Mouse (Mus musculus) E14TG2a.4 (cell line): ENCODE measurements at regions not wholly inside any gene's neighbourhood (a gene's known extent, or its start where the extent isn't known, plus 50 kb on each side); places are given as distances from the start of the nearest gene placed in this dataset.

Experiments used
- H3K27me3 ChIP-seq: 2 replicates; pipeline ENCODE4 v1.6.1; 2014; ENCODE audit warnings: low read length, control low read depth; ENCODE audit not compliant: insufficient read depth
- H3K36me3 ChIP-seq: 2 replicates; pipeline ENCODE4 v1.6.1; 2014; ENCODE audit warnings: low read length, control low read depth; ENCODE audit not compliant: insufficient read depth
- H3K4me1 ChIP-seq: replicated peaks from 2 replicates; pipeline ENCODE4 v1.6.1; 2014; ENCODE audit warnings: low read depth, low read length, control low read depth
- H3K4me3 ChIP-seq: replicated peaks from 2 replicates; pipeline ENCODE4 v1.5.1; 2014; ENCODE audit warnings: mild to moderate bottlenecking, low read length
- H3K9me3 ChIP-seq: 2 replicates; pipeline ENCODE4 v1.6.1; 2014; ENCODE audit warnings: low read length, control low read depth
- CTCF ChIP-seq: conservative IDR thresholded peaks from 2 replicates; pipeline ENCODE4 v1.5.1; 2014; ENCODE audit warnings: low read length
- NANOG ChIP-seq: IDR thresholded peaks from 2 replicates; pipeline ENCODE4 v1.6.1; 2014; ENCODE audit warnings: borderline replicate concordance, low read length, mixed read lengths
- POU5F1 ChIP-seq: IDR thresholded peaks from 2 replicates; pipeline ENCODE4 v1.6.1; 2014; ENCODE audit warnings: low read length, borderline replicate concordance

DNA sequence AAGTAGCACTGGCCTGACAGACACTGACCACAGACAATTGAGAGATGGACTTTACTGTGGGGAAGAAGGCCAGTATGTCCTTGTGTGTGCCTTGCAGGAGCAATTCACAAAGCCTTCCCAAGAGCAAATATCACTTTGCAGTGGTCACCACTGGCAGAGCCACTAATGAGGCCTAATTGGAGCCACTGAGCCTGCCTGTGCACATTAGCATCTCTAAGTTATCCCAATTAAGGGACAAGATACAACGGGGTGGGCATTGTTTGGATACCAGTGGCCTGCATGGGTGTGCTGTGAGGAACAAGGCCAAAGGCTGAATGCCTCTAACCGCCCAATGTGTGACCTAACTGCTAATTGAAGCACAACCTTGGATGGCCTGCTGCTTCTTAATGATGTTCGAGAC, 433.4 kb upstream of the Ptbp2 start:
- H3K36me3 ChIP-seq = no peaks in the 10 kb centered on the region
- no peaks in the 10 kb centered on the region for H3K27me3 ChIP-seq
- no peak for TF ChIP-seq CTCF
- TF ChIP-seq POU5F1 = no peak
- TF ChIP-seq NANOG = no peak
- no peaks in the 10 kb centered on the region for H3K9me3 ChIP-seq
- H3K4me3 ChIP-seq = no peak overlapping the region
- H3K4me1 ChIP-seq = no peaks in the 10 kb centered on the region

DNA sequence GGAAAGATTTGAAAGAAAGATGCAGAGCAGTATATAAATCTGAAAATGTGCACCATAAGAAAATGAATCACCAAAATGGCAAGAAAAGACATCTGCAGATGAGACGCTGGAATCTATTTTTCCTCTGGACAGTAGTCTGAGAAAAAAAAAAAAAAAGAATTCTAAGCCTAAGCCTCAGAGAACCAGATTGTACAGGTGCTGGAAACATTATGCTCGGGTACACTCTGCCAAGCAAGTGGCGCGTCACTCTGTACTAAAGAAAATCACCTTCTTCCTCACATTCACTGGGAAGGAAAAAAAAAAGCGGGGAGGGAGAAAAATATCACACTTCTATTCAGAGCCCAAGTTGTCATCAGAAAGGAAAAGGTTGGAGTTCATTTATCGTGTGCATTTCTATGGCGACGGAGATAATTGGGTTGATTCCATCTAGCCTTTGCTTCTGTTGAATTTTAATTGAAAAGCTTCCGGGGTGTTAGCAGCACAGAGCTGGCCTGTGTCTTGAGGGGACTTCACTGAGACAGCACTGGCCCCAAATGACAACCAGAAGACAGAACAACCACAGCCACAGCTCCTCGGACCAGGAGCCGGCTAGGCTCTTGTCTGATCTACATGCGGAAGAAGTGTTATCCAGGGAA, 430.5 kb upstream of the Ptbp2 start:
- Histone ChIP-seq H3K27me3 (no peaks in the 10 kb centered on the region), H3K4me3 (no peak overlapping the region), H3K4me1 (no peaks in the 10 kb centered on the region), H3K36me3 (no peaks in the 10 kb centered on the region), H3K9me3 (no peaks in the 10 kb centered on the region)
- TF ChIP-seq POU5F1 = no peak
- no peak for TF ChIP-seq CTCF
- TF ChIP-seq NANOG = no peak

DNA sequence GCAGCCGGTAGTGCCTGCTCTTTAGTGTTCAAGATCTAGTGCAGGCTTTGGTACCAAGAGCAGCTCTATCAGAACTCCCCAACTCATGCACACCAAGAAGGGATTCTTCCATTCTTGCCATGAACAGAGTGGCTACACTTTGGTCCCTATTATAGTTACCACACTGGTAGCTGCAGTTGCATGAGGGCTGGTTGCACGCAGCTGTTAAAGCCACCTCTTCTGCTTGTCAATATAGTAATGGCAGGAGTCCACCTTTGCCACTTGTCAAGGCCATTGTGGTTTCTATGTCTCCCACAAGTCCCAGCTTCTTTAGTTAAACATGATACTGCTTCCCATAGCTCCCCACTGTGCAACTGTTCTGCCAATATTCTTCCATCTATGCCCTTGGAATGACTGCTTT, 415.1 kb upstream of the Ptbp2 start:
- no peaks in the 10 kb centered on the region for H3K9me3 ChIP-seq
- H3K4me3 ChIP-seq = no peak overlapping the region
- no peaks in the 10 kb centered on the region for H3K36me3 ChIP-seq
- H3K4me1 ChIP-seq = no peaks in the 10 kb centered on the region
- TF ChIP-seq NANOG = no peak
- no peak for TF ChIP-seq POU5F1
- TF ChIP-seq CTCF = no peak
- H3K27me3 ChIP-seq = no peaks in the 10 kb centered on the region

DNA sequence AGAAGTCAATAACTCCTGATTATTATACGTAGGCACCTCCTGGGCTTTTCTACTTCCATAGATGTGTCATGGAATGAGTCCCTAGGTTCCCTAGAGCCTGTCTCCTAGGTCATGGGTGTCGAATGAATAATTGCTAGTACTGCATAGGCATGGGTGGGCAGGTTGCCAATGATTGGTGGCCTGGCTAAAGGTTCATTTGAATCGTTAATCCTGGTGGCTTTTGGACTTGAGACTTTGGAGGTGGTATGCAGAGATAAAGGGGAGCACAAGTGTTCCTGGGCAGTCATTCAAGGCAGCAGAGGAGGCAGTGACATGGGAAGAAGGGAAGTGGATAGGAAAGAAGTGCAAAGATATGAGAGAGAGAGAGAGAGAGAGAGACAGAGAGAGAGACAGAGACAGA, 410.2 kb upstream of the Ptbp2 start:
- no peaks in the 10 kb centered on the region for H3K27me3 ChIP-seq
- no peak for TF ChIP-seq POU5F1
- no peak for TF ChIP-seq CTCF
- H3K4me1 ChIP-seq = no peaks in the 10 kb centered on the region
- H3K4me3 ChIP-seq = no peak overlapping the region
- H3K9me3 ChIP-seq = no peaks in the 10 kb centered on the region
- no peaks in the 10 kb centered on the region for H3K36me3 ChIP-seq

GRCm38 (mm10) chr3:120192439-120193326, 408.4 kb upstream of the Ptbp2 start:
- TF ChIP-seq POU5F1 = no peak
- TF ChIP-seq CTCF = peak; percentile 35
- Histone ChIP-seq H3K4me1 (no peaks in the 10 kb centered on the region), H3K9me3 (no peaks in the 10 kb centered on the region), H3K27me3 (no peaks in the 10 kb centered on the region), H3K36me3 (no peaks in the 10 kb centered on the region), H3K4me3 (no peak overlapping the region)

GRCm38 (mm10) chr3:120189606-120190005, 405.3 kb upstream of the Ptbp2 start:
- no peak overlapping the region for H3K4me3 ChIP-seq
- H3K27me3 ChIP-seq = no peaks in the 10 kb centered on the region
- no peaks in the 10 kb centered on the region for H3K9me3 ChIP-seq
- H3K4me1 ChIP-seq = no peaks in the 10 kb centered on the region
- no peaks in the 10 kb centered on the region for H3K36me3 ChIP-seq
- TF ChIP-seq POU5F1 = no peak
- no peak for TF ChIP-seq CTCF
- no peak for TF ChIP-seq NANOG

DNA sequence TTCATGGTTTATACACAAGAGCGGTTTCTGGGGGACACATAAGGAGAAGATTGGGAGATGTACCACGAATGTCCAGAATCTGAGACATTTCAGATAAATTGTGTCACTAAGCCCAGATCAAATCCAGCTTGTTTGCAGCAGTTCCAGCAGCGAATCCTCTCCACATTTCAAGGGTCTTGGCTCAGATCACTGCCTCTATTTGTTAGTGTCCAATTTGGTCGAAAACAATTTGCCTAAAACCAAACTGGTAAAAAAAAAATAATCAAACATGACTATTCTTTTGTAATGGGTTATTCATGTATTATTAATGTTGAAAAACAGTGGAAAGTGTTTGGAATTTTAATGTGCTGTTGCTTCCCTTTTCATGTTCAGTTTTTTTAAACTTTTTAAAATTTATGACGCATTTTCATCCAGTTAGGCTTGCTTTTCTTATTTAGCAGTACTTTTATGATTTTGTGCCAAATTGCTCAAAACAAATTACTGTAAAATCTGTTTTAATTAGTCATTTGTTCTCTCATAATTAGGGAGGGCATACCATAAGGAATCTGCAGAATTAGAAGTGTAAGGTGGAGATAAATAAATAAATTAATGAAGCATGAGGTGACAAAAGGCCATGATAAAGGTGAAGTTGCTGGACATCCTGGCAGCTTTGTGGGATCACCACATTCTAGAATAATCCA, 396.8 kb upstream of the Ptbp2 start:
- H3K4me3 ChIP-seq = no peak overlapping the region
- no peaks in the 10 kb centered on the region for H3K36me3 ChIP-seq
- H3K4me1 ChIP-seq = no peaks in the 10 kb centered on the region
- H3K27me3 ChIP-seq = no peaks in the 10 kb centered on the region
- TF ChIP-seq CTCF = no peak
- TF ChIP-seq NANOG = no peak
- TF ChIP-seq POU5F1 = no peak
- no peaks in the 10 kb centered on the region for H3K9me3 ChIP-seq

DNA sequence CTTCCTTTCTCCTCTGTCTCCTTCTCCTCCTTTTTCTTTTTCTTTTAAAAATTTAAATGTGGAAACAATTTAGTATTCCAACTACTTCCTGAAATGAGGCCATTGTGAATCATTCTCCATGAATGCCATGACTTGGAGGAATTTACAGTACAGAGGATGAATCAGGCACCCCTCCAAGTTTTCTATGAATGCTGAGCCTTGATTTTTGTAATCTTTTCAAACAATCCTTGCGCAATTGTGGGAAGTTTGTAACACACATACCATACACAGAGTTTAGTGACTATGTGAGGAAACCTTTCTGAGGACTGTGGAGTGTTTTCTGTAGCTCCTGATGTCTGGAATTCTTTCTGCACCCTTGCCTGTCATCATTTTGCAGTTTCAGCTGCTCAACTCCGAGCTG, 391.4 kb upstream of the Ptbp2 start:
- H3K9me3 ChIP-seq = no peaks in the 10 kb centered on the region
- no peaks in the 10 kb centered on the region for H3K4me1 ChIP-seq
- H3K36me3 ChIP-seq = no peaks in the 10 kb centered on the region

More for the DNA sequence above, 391.4 kb upstream of the Ptbp2 start:
- Histone ChIP-seq H3K4me3 (no peak overlapping the region), H3K27me3 (no peaks in the 10 kb centered on the region)
- no peak for TF ChIP-seq POU5F1
- TF ChIP-seq NANOG = no peak
- TF ChIP-seq CTCF = no peak
